Mouse (Mus musculus) olfactory bulb, adult 2 months (tissue): Measurements from ENCODE around the gene Cdr2l.

Experiments used
- CTCF ChIP-seq: fragments of 200-500 bp; IDR thresholded peaks from 2 replicates; pipeline ENCODE4 v1.5.1; 2012; ENCODE audit warnings: low read depth, mild to moderate bottlenecking, low read length, moderate library complexity; ENCODE audit not compliant: insufficient read depth
- POLR2A ChIP-seq: fragments of 200-500 bp; IDR thresholded peaks from 2 replicates; pipeline ENCODE4 v1.6.1; 2012; ENCODE audit warnings: mild to moderate bottlenecking, low read depth, low read length, moderate library complexity; ENCODE audit not compliant: insufficient read depth

- no peak for TF ChIP-seq POLR2A
- no peak for TF ChIP-seq CTCF
These were observed 55.9 kb downstream of the Cdr2l start for GRCm38 (mm10) chr11:115437571-115438122.
